In genomic region chr6:70768769-70769168, GRCm38 (mm10) we compare ENCODE assay signal across 8 mouse cellular contexts. TPM values are rescaled to one million over a fixed set of nuclear protein-coding genes. Genes with fewer than 3 reads are reported as not detected.
DNase-seq lines count a peak whose midpoint lies in the region; ATAC-seq and TF ChIP-seq lines count a peak whose summit lies in the region.

No protein-coding gene starts in this region.

- H3K27me3 ChIP-seq in kidney, embryonic 15.5 days = no peaks in the 10 kb centered on the region
- no peaks in the 10 kb centered on the region for H3K27me3 ChIP-seq in liver, adult 2 months (ENCODE audit: control insufficient read depth, insufficient read depth, low read length)

- ATAC-seq in kidney, embryonic 15.5 days (replicated peaks; ENCODE audit: low FRiP score) = peak; percentile 86

- H3K4me3 ChIP-seq in kidney, embryonic 15.5 days (replicated peaks) = no peak overlapping the region
- H3K4me3 ChIP-seq in liver, adult 2 months (ENCODE audit: insufficient read depth, low read depth, low read length) = no peak overlapping the region

- TF ChIP-seq CTCF in liver, adult 2 months (IDR thresholded peaks at IDR 0.05; ENCODE audit: low read depth, low read length) = peak; percentile 95

- DNase-seq in 3134 (ENCODE audit: extremely low read depth, insufficient read length, low spot score) = peak; percentile 47
- DNase-seq in adrenal gland, adult 18-20 months (ENCODE audit: low spot score in 2 of 2) = peak; percentile 65 to 66
- DNase-seq in embryo, embryonic 10.5 days (ENCODE audit: low spot score) = peak; percentile 86
- peak; percentile 37 to 64 for DNase-seq in gastrocnemius, postnatal 4 days (ENCODE audit: low spot score in 2 of 2)
- DNase-seq in liver, adult 2 months (ENCODE audit: extremely low read depth, low read depth, low spot score) = peak; percentile 36
- DNase-seq in naive thymus-derived CD4-positive, alpha-beta T cell, adult 2 months (ENCODE audit: low read depth) = peak; percentile 77
- peak; percentile 78 to 90 for DNase-seq in spleen, postnatal 4 days (ENCODE audit: low spot score in 2 of 2)

- no peaks in the 10 kb centered on the region for H3K79me2 ChIP-seq in liver, adult 2 months (ENCODE audit: control insufficient read depth, insufficient read depth, low read length)

- H3K9ac ChIP-seq in kidney, embryonic 15.5 days = no peak overlapping the region
- no peak overlapping the region for H3K9ac ChIP-seq in liver, adult 2 months (ENCODE audit: low read depth, low read length)

- no peak overlapping the region for H3K4me2 ChIP-seq in kidney, embryonic 15.5 days

- no peak for TF ChIP-seq POLR2A in liver, adult 2 months (IDR thresholded peaks at IDR 0.05; ENCODE audit: extremely low read depth, insufficient read depth, low read length)

- no peak overlapping the region for H3K27ac ChIP-seq in kidney, embryonic 15.5 days
- no peak overlapping the region for H3K27ac ChIP-seq in liver, adult 2 months (replicated peaks; ENCODE audit: insufficient read depth, low read depth, low read length)

- no peaks in the 10 kb centered on the region for H3K4me1 ChIP-seq in kidney, embryonic 15.5 days
- H3K4me1 ChIP-seq in liver, adult 2 months (ENCODE audit: control insufficient read depth, insufficient read depth, low read length) = no peaks in the 10 kb centered on the region

- peaks cover 79% of the 10 kb centered on the region for H3K36me3 ChIP-seq in kidney, embryonic 15.5 days
- H3K36me3 ChIP-seq in liver, adult 2 months (ENCODE audit: control insufficient read depth, insufficient read depth, low read length) = peaks cover 45% of the 10 kb centered on the region

- 31% methylated on average over 6 of the region's 6 CpGs for WGBS in kidney, embryonic 15.5 days
- 49% methylated on average over 6 of the region's 6 CpGs for WGBS in liver, adult 2 months

- no peaks in the 10 kb centered on the region for H3K9me3 ChIP-seq in kidney, embryonic 15.5 days (replicated peaks)

RNA-seq across cellular contexts. Expression of gene Rpia, which starts 23.3 kb away (rescaled TPM):
- 10 to 100 TPM; 21.7 to 23.4 TPM for total RNA-seq in adrenal gland, adult 18-20 months (2021)
- 10 to 100 TPM; 10.8 to 11.1 TPM for total RNA-seq in gastrocnemius, postnatal 4 days (2021)
- polyA plus RNA-seq in kidney, embryonic 15.5 days (2015; fragmentation: Nextera tagmentation; extraction: Ambion mirVana) = 3.1 and 3.4 TPM in 2 replicates
- total RNA-seq in liver, adult 2 months (2014; rRNA removed) = 3.0 and 3.9 TPM in 2 replicates
- 2.0 TPM in 2 replicates for polyA plus RNA-seq in liver, adult 2 months (2012; rRNA removed)

Comparison
In these comparisons a context has a peak if more than half of its experiments do, and no peak if none do; other contexts are left out.
1. DNase-seq: peak in every context shown above with its lines; median percentile 86 in embryo, embryonic 10.5 days; 84 in spleen, postnatal 4 days; 77 in naive thymus-derived CD4-positive, alpha-beta T cell, adult 2 months; 66 in adrenal gland, adult 18-20 months; 50 in gastrocnemius, postnatal 4 days; 47 in 3134; 36 in liver, adult 2 months.